In the genomic region with DNA sequence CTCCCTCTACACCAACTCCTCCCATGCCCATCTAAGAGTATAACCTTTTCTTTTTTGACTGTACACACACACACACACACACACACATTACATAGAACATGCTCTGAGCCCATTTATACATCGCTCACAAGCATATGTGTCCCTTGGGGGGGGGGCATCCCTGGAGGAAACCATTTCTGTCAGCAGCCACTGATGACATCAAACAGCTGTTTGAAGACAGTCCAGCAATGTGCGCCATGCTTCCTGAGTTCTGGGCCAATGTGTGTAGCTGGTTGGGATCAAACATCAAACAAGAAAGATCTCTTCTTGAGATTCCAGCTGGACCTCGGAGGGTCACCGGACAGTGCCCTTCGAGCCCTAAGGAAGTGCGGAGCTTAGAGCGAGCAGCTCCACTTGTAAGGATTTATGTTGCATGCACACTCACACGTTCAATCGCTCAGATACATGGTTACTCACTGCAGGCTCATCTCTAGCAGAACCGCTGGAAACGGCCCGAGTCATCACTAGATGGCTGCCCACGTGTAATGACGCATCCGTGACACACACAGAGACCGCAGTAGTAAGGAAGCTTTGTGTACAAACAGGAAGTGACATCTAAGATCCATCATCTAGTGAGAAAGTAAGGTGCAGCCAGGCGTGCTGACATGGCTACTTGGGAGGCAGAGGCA, we compare ENCODE assay signal across 12 mouse cellular contexts. TPM values are rescaled to one million over a fixed set of nuclear protein-coding genes. Genes with fewer than 3 reads are reported as not detected.
A peak's percentile ranks its signal among the peaks of the same experiment; 100 is the strongest.
DNase-seq lines count a peak whose midpoint lies in the region; ATAC-seq and TF ChIP-seq lines count a peak whose summit lies in the region.
"Had no signal": no experiment of that assay in that cellular context is flagged by ENCODE, and none has a peak within 500 bp of the region (broad histone marks: within the 10 kb centered on the region; RNA-seq: fewer than 3 reads in every experiment).

No protein-coding gene starts in this region.

- TF ChIP-seq POLR2A in lung, adult 2 months (IDR thresholded peaks at IDR 0.05; ENCODE audit: borderline replicate concordance, extremely low read depth, low read depth, low read length) = no peak

- no peak overlapping the region for H3K4me2 ChIP-seq in stomach, postnatal 0 days (replicated peaks; ENCODE audit: low read depth)
- H3K4me2 ChIP-seq: hindbrain, embryonic 12.5 days; midbrain, embryonic 12.5 days had no signal

- peak; percentile 34; the same call in 1 of the 2 replicates for ATAC-seq in stomach, postnatal 0 days (ENCODE audit: low FRiP score, low TSS enrichment)

- H3K27me3 ChIP-seq in stomach, postnatal 0 days (ENCODE audit: control insufficient read depth, insufficient read depth, low read length) = no peaks in the 10 kb centered on the region
- H3K27me3 ChIP-seq: hindbrain, embryonic 12.5 days; midbrain, embryonic 12.5 days had no signal

- WGBS in lung, adult 2 months = 54% methylated on average over 17 of the region's 17 CpGs
- WGBS in stomach, postnatal 0 days = 69% methylated on average over 17 of the region's 17 CpGs

- no peaks in the 10 kb centered on the region for H3K36me3 ChIP-seq in stomach, postnatal 0 days (ENCODE audit: control insufficient read depth, insufficient read depth, low read length)
- H3K36me3 ChIP-seq: hindbrain, embryonic 12.5 days; midbrain, embryonic 12.5 days had no signal

- TF ChIP-seq EP300 in stomach, postnatal 0 days (optimal IDR thresholded peaks at IDR 0.05) = no peak

- H3K4me1 ChIP-seq in lung, adult 2 months (ENCODE audit: control insufficient read depth, insufficient read depth, low read length) = no peaks in the 10 kb centered on the region
- no peaks in the 10 kb centered on the region for H3K4me1 ChIP-seq in stomach, postnatal 0 days (replicated peaks; ENCODE audit: control insufficient read depth, insufficient read depth)
- H3K4me1 ChIP-seq: midbrain, embryonic 12.5 days had no signal

- DNase-seq in lung, adult 18-20 months = peak; percentile 52 to 53
- no peak for DNase-seq in lung, adult 2 months
- peak; percentile 34 for DNase-seq in T-cell, adult 2 months (ENCODE audit: low spot score)
- peak; percentile 25 for DNase-seq in lung, postnatal 14 days
- DNase-seq in stomach, postnatal 0 days (ENCODE audit: low spot score) = no peak
- DNase-seq in right cerebral cortex, postnatal 4 days = no peak
- no peak for DNase-seq in frontal cortex, postnatal 25 days (ENCODE audit: low spot score in 2 of 2)
- DNase-seq: cerebellum, postnatal 25 days; left cerebral cortex, postnatal 4 days had no signal

- no peak overlapping the region for H3K4me3 ChIP-seq in lung, adult 2 months (replicated peaks; ENCODE audit: extremely low read depth, low read depth, low read length)
- no peak overlapping the region for H3K4me3 ChIP-seq in stomach, postnatal 0 days (ENCODE audit: low read depth, low read length)
- H3K4me3 ChIP-seq: erythroblast, embryonic 14.5 days; hindbrain, embryonic 12.5 days; midbrain, embryonic 12.5 days had no signal

- H3K27ac ChIP-seq in stomach, postnatal 0 days (replicated peaks) = no peak overlapping the region
- H3K27ac ChIP-seq: hindbrain, embryonic 12.5 days; midbrain, embryonic 12.5 days had no signal

- H3K9ac ChIP-seq in stomach, postnatal 0 days (ENCODE audit: low read length) = no peak overlapping the region
- H3K9ac ChIP-seq: hindbrain, embryonic 12.5 days; midbrain, embryonic 12.5 days had no signal

- no peaks in the 10 kb centered on the region for H3K9me3 ChIP-seq in stomach, postnatal 0 days (ENCODE audit: control insufficient read depth, low read length)
- H3K9me3 ChIP-seq: hindbrain, embryonic 12.5 days; midbrain, embryonic 12.5 days had no signal

- no peak for TF ChIP-seq CTCF in lung, adult 2 months (IDR thresholded peaks at IDR 0.05; ENCODE audit: insufficient read depth, low read length)
- no peak for TF ChIP-seq CTCF in stomach, postnatal 0 days (IDR thresholded peaks at IDR 0.05; ENCODE audit: low read depth)

RNA-seq across cellular contexts. Expression of a gene that starts 37.1 kb away (rescaled TPM):
- 17.0 and 21.5 TPM in 2 replicates for polyA plus RNA-seq in lung, adult 2 months (2012; rRNA removed)
- polyA plus RNA-seq in stomach, postnatal 0 days (2015; fragmentation: Nextera tagmentation; extraction: Ambion mirVana) = 28.6 and 31.3 TPM in 2 replicates

Comparison
In these comparisons a context has a peak if more than half of its experiments do, and no peak if none do; other contexts are left out.
1. DNase-seq: peak in lung, adult 18-20 months (2 of 2), T-cell, adult 2 months (single experiment) and lung, postnatal 14 days (single experiment); none in lung, adult 2 months (single experiment), stomach, postnatal 0 days (single experiment), right cerebral cortex, postnatal 4 days (single experiment) and frontal cortex, postnatal 25 days (0 of 2).